Mouse (Mus musculus) E14TG2a.4 (cell line): ENCODE results near the gene Tmem11.

Experiments
- H3K27me3 ChIP-seq: 2 replicates; pipeline ENCODE4 v1.6.1; 2014; ENCODE audit warnings: low read length, control low read depth; ENCODE audit not compliant: insufficient read depth
- H3K36me3 ChIP-seq: 2 replicates; pipeline ENCODE4 v1.6.1; 2014; ENCODE audit warnings: low read length, control low read depth; ENCODE audit not compliant: insufficient read depth
- H3K4me1 ChIP-seq: replicated peaks from 2 replicates; pipeline ENCODE4 v1.6.1; 2014; ENCODE audit warnings: low read depth, low read length, control low read depth
- H3K4me3 ChIP-seq: replicated peaks from 2 replicates; pipeline ENCODE4 v1.5.1; 2014; ENCODE audit warnings: mild to moderate bottlenecking, low read length
- H3K9me3 ChIP-seq: 2 replicates; pipeline ENCODE4 v1.6.1; 2014; ENCODE audit warnings: low read length, control low read depth
- CTCF ChIP-seq: conservative IDR thresholded peaks from 2 replicates; pipeline ENCODE4 v1.5.1; 2014; ENCODE audit warnings: low read length
- NANOG ChIP-seq: IDR thresholded peaks from 2 replicates; pipeline ENCODE4 v1.6.1; 2014; ENCODE audit warnings: borderline replicate concordance, low read length, mixed read lengths
- POU5F1 ChIP-seq: IDR thresholded peaks from 2 replicates; pipeline ENCODE4 v1.6.1; 2014; ENCODE audit warnings: low read length, borderline replicate concordance

Gene Tmem11

DNA sequence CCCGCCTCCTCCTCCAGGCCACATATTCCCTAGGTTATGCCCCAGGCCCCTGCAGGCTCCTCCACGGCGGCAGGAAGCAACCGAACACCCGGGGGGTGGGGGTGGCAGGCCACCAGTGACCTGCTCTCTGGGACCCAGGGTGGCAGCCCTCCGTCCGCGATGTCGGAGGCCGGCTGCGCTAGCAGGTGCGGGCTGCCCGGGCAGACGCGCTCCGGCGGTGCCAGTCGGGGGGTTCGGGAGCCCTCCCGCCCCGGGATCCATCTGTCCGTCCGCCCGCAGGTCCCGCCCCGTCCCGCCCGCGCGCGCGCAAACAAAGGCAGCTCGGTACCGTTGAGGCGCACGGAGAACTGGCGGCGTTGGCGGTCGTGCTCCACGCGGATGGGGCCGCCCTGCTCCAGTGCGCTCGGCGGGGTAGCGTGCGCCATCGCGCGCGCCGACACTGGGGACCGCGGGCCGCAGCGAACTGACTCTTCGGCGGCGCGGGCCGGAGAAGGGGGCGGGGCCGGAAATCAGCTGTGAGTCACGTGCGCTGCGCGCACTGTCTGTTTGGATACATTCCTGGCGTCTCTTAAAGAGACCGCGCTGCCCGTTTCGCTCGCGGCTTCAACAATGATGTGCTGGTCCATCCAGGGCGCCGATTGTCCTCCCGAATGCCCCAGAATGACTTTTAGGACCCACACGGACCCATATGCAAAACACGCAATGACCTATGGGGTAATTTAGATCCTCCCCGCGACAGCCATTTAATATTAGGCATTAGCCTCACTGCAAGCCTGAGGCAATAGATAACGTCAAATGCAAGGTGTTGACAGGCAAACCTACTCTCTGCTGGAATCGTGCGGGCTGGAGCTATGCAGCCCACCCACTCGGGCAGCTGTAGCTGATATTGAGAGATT lies 34.5 kb upstream of the Tmem11 start:
- Histone ChIP-seq H3K4me3 (peak overlapping the region; percentile 97), H3K36me3 (peaks cover 25% of the 10 kb centered on the region), H3K27me3 (no peaks in the 10 kb centered on the region), H3K9me3 (no peaks in the 10 kb centered on the region), H3K4me1 (peaks cover 84% of the 10 kb centered on the region)
- TF ChIP-seq CTCF, result no peak
- no peak for TF ChIP-seq NANOG
- TF ChIP-seq POU5F1, result no peak

- Histone ChIP-seq H3K27me3 (no peaks in the 10 kb centered on the region), H3K36me3 (peaks cover 30% of the 10 kb centered on the region), H3K9me3 (no peaks in the 10 kb centered on the region), H3K4me1 (peaks cover 82% of the 10 kb centered on the region), H3K4me3 (peak overlapping the region; percentile 97)
- TF ChIP-seq NANOG (no peak), CTCF (no peak), POU5F1 (no peak)
Observed at GRCm38 (mm10) chr11:60912525-60912973, 33.5 kb upstream of the Tmem11 start.

DNA sequence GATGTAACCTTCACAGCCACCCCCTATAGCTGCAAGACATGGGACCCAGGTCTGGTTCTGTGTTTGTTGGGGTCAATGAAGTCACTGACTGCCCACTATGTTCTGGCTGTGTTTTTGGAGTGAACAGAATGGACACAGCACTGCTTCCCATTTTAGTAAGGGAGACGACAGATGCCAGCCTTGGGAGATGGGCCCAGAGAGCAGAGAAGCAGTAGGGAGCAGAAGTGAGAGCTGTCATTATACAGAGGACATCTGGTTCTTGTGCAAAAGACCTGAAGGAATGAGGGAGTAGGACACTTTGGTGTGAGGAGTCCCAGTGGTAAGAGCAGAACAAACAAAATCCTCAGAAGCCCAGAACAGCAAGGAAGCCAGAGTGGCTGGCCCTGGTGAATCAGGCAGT lies 30.6 kb upstream of the Tmem11 start:
- H3K9me3 ChIP-seq, result no peaks in the 10 kb centered on the region
- H3K4me1 ChIP-seq, result peaks cover 66% of the 10 kb centered on the region
- no peak overlapping the region for H3K4me3 ChIP-seq
- H3K36me3 ChIP-seq, result peaks cover 54% of the 10 kb centered on the region
- H3K27me3 ChIP-seq, result no peaks in the 10 kb centered on the region
- TF ChIP-seq POU5F1, result no peak
- TF ChIP-seq CTCF, result no peak
- no peak for TF ChIP-seq NANOG

GRCm38 (mm10) chr11:60908073-60908472 lies 29.0 kb upstream of the Tmem11 start:
- H3K36me3 ChIP-seq, result peaks cover 70% of the 10 kb centered on the region
- H3K9me3 ChIP-seq, result no peaks in the 10 kb centered on the region
- H3K4me1 ChIP-seq, result peaks cover 56% of the 10 kb centered on the region
- TF ChIP-seq NANOG (no peak), CTCF (no peak), POU5F1 (no peak)
- H3K4me3 ChIP-seq, result no peak overlapping the region
- H3K27me3 ChIP-seq, result no peaks in the 10 kb centered on the region

DNA sequence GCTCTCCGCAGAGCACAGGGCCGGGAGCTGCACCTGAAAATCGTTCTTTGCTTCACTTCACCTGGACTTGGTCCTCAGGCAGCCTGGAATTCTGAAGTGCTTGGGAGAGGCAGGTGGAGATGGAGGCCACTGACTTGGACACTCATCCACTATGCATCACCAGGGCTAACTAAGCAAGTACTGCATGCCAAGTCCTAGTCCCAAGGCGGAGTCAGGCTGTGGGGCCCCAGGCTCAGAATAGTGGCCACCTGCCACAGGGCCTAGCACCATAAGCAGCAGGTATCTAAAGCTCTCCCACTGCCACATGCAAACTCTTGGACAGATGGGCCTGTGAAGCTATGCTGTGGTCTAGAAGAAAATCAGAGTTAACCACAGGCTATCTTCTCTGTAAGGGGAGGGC lies 27.4 kb upstream of the Tmem11 start:
- Histone ChIP-seq H3K27me3 (no peaks in the 10 kb centered on the region), H3K4me1 (peaks cover 47% of the 10 kb centered on the region), H3K4me3 (no peak overlapping the region), H3K9me3 (no peaks in the 10 kb centered on the region), H3K36me3 (peaks cover 73% of the 10 kb centered on the region)
- TF ChIP-seq NANOG (no peak), CTCF (no peak), POU5F1 (no peak)

DNA sequence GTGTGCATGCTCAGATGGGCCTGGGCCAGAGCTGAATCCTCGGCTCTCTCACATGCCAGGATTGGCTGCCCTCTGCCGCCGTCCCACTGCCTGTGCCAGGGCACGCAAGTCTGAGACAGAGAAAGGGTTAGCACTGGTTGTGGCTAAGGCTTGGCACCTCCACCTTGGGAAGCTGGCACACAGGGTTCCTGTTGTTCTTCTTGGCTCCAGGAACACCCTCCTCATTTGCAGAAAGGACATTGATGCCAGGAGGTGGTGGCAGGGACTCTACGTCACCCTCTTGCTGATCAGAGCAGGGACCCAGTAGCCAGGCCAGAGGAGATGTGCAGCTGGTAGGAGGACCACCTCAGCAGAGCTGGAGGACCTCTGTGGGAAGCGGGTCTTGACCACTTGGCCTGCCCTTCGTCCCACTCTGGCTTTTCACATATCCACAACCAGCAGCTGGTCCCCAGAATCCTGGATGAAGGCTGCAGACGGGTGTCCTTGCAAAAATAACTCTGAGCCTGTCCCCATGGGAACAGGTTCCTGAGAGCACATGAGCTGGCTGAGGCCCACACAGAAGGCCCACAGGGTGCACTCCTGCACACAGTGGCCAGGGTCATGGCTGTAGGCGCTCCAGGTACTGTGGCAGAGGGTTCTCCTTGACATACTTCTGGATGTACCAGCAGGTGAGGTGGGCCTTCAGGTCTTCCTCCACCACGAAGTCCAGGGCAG lies 26.5 kb upstream of the Tmem11 start:
- peaks cover 38% of the 10 kb centered on the region for H3K4me1 ChIP-seq

GRCm38 (mm10) chr11:60903661-60904061 lies 24.6 kb upstream of the Tmem11 start:
- Histone ChIP-seq H3K27me3 (peaks cover under 1% of the 10 kb centered on the region; the same call in 1 of the 2 replicates), H3K4me3 (no peak overlapping the region), H3K36me3 (peaks cover 54% of the 10 kb centered on the region), H3K4me1 (peaks cover 36% of the 10 kb centered on the region), H3K9me3 (no peaks in the 10 kb centered on the region)
- TF ChIP-seq POU5F1 (no peak), CTCF (no peak), NANOG (no peak)

More for the DNA sequence above, 26.5 kb upstream of the Tmem11 start:
- H3K9me3 ChIP-seq, result no peaks in the 10 kb centered on the region
- peaks cover 70% of the 10 kb centered on the region for H3K36me3 ChIP-seq
- TF ChIP-seq CTCF (no peak), NANOG (no peak), POU5F1 (no peak)
- H3K4me3 ChIP-seq, result no peak overlapping the region
- H3K27me3 ChIP-seq, result no peaks in the 10 kb centered on the region

DNA sequence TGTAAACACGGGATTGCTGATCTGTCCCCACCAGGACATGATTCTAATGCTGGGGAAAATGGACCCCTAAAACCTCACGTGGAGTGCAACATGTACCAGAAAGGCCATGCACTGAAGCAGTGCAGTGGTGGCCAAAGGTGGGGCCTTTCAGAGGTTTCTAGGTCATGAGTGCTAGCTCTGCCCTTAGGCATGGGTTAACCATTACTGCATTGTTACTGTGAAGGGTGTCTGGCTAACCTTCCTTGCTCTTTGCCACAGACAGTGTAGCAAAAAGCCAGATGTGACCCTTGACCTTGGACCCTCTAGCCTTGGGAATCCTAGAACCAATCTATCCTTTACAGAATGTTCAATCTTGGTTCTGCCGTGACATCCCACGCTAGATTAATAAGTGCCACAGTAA lies 23.4 kb upstream of the Tmem11 start:
- no peak for TF ChIP-seq NANOG
- TF ChIP-seq POU5F1, result no peak
- no peak for TF ChIP-seq CTCF
- H3K27me3 ChIP-seq, result peaks cover 3% of the 10 kb centered on the region; the same call in 1 of the 2 replicates
- H3K9me3 ChIP-seq, result no peaks in the 10 kb centered on the region
- H3K4me3 ChIP-seq, result no peak overlapping the region
- H3K4me1 ChIP-seq, result peaks cover 33% of the 10 kb centered on the region
- H3K36me3 ChIP-seq, result peaks cover 48% of the 10 kb centered on the region
